Mouse (Mus musculus): Measurements from ENCODE around the gene Zp2. TPM values are rescaled to one million over a fixed set of nuclear protein-coding genes. Genes with fewer than 3 reads are reported as not detected.

Gene Zp2
- total RNA-seq, 2 experiments from 2014 or later, result 0.44 TPM

Other genes starting within 250 kb of the Zp2 start
- 1 to 10 TPM; 9.0 to 9.7 TPM for gene Lyrm1, start 249.4 kb downstream of the Zp2 start, total RNA-seq (2021)
- 10 to 100 TPM; 26.0 to 31.8 TPM for gene Dcun1d3, start 249.0 kb downstream of the Zp2 start, total RNA-seq (2021)
- gene Dnah3, start 50.0 kb downstream of the Zp2 start, total RNA-seq (2021), result under 1 TPM; 0.34 to 0.52 TPM
- 1 to 10 TPM; 7.0 to 9.1 TPM for gene Tmem159, start 42.9 kb downstream of the Zp2 start, total RNA-seq (2021)
- gene Anks4b, start 28.6 kb upstream of the Zp2 start, total RNA-seq (2021), result under 1 TPM; 0.16 to 0.32 TPM
- gene Crym, start 56.8 kb upstream of the Zp2 start, total RNA-seq (2021), result 100 to 1,000 TPM in 1 of 2 experiments, 10 to 100 TPM in 1; 93.0 to 126 TPM
- gene Abca14, start 58.7 kb upstream of the Zp2 start, total RNA-seq (2021), result not detected
- not detected for gene Abca15, start 183.4 kb upstream of the Zp2 start, total RNA-seq (2021)